Mouse (Mus musculus) bone marrow macrophage, adult 2 months (primary cell): Measurements from ENCODE around the gene Emsy.

Source experiments
- CTCF ChIP-seq: IDR thresholded peaks from 2 replicates; pipeline ENCODE4 v1.5.1; 2012; ENCODE audit warnings: low read depth, mild to moderate bottlenecking, low read length, moderate library complexity
- POLR2A ChIP-seq: IDR thresholded peaks from 2 replicates; pipeline ENCODE4 v1.6.1; 2012; ENCODE audit warnings: mild to moderate bottlenecking, low read depth, low read length, borderline replicate concordance

DNA sequence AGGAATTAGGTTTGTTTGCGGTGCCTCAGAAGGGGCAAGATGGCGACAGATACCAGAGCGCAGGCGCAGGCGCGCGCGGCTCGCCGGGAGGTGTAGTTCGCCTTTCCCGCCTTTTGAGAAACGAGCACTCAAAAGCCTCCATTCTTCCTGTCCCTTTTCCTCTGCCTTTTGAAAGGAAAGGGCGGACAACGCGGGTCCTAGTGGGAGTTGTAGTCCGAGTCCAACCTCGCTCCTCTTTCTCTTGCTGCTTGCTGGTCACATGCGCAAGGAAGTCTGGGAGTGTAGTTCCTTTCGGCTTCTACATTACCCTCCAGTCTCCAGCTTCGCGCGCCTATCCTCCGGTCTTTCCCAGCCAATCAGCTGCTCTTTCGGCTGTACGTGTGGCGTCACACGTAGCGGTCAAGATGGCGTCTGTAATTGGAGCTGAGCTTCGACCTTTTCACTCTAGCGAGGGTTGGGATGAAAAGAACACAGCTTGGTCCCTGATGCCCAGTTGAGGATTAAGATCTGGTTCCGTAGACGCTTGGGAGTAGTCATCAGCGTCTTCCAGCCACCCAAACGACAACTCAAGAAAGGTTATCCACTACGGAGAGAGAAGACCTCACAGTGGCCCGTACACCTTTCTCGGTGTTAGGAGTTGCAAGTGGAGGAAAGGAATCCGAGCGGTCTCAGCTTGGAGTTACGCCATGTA is at the start of gene Emsy:
- TF ChIP-seq CTCF, result no peak
- TF ChIP-seq POLR2A, result 0 out of 2 replicates have a peak, but pooled peaks have one; percentile 53
